Mouse (Mus musculus): ENCODE results near the gene Caskin1. TPM values are rescaled to one million over a fixed set of nuclear protein-coding genes. Genes with fewer than 3 reads are reported as not detected.

The Caskin1 gene
- polyA plus RNA-seq, 1 experiment from 2014 or later: 0.24 TPM

DNA sequence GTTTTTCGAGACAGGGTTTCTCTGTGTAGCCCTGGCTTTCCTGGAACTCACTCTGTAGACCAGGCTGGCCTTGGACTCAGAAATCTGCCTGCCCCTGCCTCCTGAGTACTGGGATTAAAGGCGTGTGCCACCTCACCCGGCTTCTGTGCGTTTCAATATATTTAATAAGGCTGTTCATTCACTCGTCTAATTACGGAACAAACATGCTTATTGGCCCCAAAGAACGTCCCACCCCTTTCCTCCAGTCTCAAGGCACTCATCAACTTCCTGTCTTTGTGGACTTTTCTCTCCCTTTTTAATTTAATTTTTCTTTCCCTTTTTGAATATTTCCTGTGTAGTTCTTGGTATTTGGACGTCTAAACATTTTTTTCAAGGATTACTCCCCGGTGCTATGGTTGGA lies 60.0 kb downstream of the Caskin1 start:
- Histone ChIP-seq H3K4me3 (ENCODE audit: low read length) (peak overlapping the region; percentile 85), H3K27ac (ENCODE audit: low read length) (peak overlapping the region; percentile 78), H3K4me2 (ENCODE audit: low read depth, low read length) (peak overlapping the region; percentile 94), H3K9ac (ENCODE audit: low read length) (peak overlapping the region; percentile 65), H3K36me3 (ENCODE audit: control insufficient read depth, insufficient read depth) (no peaks in the 10 kb centered on the region), H3K4me1 (ENCODE audit: control insufficient read depth, insufficient read depth, low read length) (peaks cover 19% of the 10 kb centered on the region), H3K9me3 (replicated peaks; ENCODE audit: control insufficient read depth, low read length) (no peaks in the 10 kb centered on the region), H3K27me3 (ENCODE audit: control insufficient read depth, insufficient read depth, low read length) (no peaks in the 10 kb centered on the region)
- no peak for ATAC-seq (replicated peaks; ENCODE audit: extremely low read depth, insufficient read depth, low FRiP score)
- WGBS: 36% methylated on average over 9 of the region's 9 CpGs

DNA sequence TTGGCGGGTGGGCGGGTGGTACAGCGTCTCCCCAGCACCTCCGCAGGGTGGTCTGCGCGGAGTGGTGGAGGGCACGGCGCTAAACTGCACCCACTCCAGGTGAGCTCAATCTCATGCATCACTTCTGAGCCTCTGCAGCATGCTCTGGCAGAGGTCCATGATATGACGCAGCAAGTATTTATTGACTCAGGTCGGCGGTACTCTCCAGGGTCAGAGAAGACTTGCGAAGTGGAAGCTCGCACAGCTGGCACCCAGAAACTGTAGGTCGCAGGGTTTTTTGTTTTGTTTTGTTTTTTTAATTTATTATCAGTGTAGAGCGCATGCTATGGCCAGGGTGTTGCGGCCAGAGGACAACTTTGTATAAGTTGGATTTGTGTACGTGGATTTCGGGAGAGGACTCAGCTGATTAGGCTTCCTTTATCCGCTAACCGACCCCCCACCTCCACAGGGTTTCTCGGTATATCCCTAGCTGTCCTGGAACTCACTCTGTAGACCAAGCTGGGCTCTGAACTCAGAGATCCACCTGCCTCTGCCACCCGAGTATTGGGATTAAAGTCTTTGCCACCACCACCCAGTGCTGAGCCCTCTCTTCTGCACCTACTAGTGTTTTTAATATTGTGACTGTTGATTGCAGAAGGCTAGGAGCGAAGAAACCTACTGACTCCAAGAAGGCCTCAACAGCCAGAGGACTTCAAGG lies 60.7 kb downstream of the Caskin1 start:
- Histone ChIP-seq H3K27me3 (ENCODE audit: control insufficient read depth, insufficient read depth, low read length) (no peaks in the 10 kb centered on the region), H3K4me2 (ENCODE audit: low read depth, low read length) (peak overlapping the region; percentile 94), H3K9ac (ENCODE audit: low read length) (peak overlapping the region; percentile 65), H3K36me3 (ENCODE audit: control insufficient read depth, insufficient read depth) (no peaks in the 10 kb centered on the region), H3K4me1 (ENCODE audit: control insufficient read depth, insufficient read depth, low read length) (peaks cover 19% of the 10 kb centered on the region), H3K4me3 (ENCODE audit: low read length) (peak overlapping the region; percentile 85), H3K27ac (ENCODE audit: low read length) (peak overlapping the region; percentile 78), H3K9me3 (replicated peaks; ENCODE audit: control insufficient read depth, low read length) (no peaks in the 10 kb centered on the region)
- WGBS: 2% methylated on average over 23 of the region's 23 CpGs
- ATAC-seq (replicated peaks; ENCODE audit: extremely low read depth, insufficient read depth, low FRiP score): no peak

DNA sequence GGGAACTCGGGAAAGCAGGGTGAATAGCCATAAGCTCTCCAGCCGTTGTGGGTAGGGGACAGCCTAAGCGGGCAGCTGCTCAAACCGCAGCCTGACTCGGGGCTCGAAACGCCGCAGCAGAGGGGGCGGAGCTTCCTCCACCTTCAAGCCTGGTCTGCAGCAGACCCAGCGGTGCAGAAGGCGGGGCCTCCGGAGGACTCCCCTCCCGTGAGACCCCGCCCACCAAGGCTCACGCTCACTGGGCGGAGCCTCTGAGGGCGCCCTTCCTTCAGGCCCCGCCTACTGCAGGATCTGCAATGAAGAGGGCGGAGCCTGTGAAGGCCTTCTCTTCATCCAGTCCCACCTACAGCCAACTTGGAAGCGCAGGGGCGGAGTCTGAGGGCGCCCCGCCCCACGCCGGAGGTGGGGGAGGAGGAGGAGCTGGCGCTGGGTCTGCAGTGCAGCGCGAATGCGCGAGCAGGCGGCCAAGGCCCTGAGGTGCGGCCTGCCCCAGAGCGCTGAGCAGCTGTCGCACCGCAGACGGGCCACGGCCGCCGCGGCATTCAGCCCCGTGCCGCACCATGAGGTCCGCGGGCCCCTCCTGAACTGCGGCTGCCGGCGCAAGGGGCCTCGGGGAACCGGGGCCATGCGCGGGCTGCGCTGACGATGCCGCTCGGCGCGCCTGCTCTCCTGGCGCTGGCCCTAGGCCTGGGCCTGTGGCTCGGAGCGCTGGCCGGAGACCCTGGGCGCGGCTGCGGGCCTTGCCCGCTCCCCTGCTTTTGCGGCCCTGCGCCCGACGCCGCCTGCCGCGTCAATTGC lies 61.4 kb downstream of the Caskin1 start, which contains the start of gene Pkd1:
TSS of gene Pkd1 (plus strand) at position 217 of the 798 bp plus-strand sequence.
- Histone ChIP-seq H3K4me2 (ENCODE audit: low read depth, low read length) (peak within 1 kb of the TSS; percentile 94), H3K9me3 (replicated peaks; ENCODE audit: control insufficient read depth, low read length) (no peaks in the 10 kb centered on the region), H3K4me3 (ENCODE audit: low read length) (peak within 1 kb of the TSS; percentile 85), H3K27me3 (ENCODE audit: control insufficient read depth, insufficient read depth, low read length) (no peaks in the 10 kb centered on the region), H3K4me1 (ENCODE audit: control insufficient read depth, insufficient read depth, low read length) (peaks cover 19% of the 10 kb centered on the region), H3K36me3 (ENCODE audit: control insufficient read depth, insufficient read depth) (no peaks in the 10 kb centered on the region), H3K27ac (ENCODE audit: low read length) (peak within 1 kb of the TSS; percentile 93), H3K9ac (ENCODE audit: low read length) (peak within 1 kb of the TSS; percentile 89)
- WGBS: under 1% methylated on average over 72 of the region's 72 CpGs
- peak; percentile 97 for ATAC-seq (replicated peaks; ENCODE audit: extremely low read depth, insufficient read depth, low FRiP score)

DNA sequence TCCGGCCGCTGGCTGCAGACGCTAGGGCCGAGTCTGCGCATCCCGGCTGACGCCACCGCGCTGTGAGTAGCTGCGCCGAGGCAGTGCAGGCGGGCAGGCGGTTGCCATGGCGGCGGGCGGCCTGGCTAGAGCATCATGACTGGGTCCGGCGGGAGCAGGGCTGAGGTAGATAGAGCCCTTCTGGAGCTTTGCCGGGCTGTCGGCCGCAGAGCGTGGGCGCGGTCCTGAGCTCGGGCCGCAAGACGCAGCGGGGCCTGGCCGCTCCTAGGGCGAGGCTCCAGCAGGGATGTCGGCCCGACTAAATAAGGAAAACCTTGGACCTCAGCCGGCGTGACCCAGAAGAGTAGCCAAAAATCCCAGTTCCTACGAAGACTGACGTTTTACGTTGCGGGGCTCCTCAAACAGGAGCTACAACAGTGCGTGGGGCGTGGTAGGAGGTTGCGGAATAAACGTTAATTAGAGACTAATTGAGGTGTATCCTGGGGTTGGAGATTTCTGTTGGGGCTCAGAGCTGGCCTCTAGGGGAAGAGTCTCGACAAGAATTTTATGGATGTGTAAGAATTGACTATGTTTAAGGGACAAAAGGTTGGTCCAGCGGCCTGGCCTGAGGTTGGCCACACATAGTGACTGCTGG lies 62.1 kb downstream of the Caskin1 start:
- Histone ChIP-seq H3K9ac (ENCODE audit: low read length) (peak overlapping the region; percentile 89), H3K36me3 (ENCODE audit: control insufficient read depth, insufficient read depth) (no peaks in the 10 kb centered on the region), H3K27me3 (ENCODE audit: control insufficient read depth, insufficient read depth, low read length) (no peaks in the 10 kb centered on the region), H3K4me2 (ENCODE audit: low read depth, low read length) (peak overlapping the region; percentile 94), H3K9me3 (replicated peaks; ENCODE audit: control insufficient read depth, low read length) (no peaks in the 10 kb centered on the region), H3K4me3 (ENCODE audit: low read length) (peak overlapping the region; percentile 85), H3K27ac (ENCODE audit: low read length) (peak overlapping the region; percentile 93), H3K4me1 (ENCODE audit: control insufficient read depth, insufficient read depth, low read length) (peaks cover 19% of the 10 kb centered on the region)
- ATAC-seq (replicated peaks; ENCODE audit: extremely low read depth, insufficient read depth, low FRiP score): peak; percentile 59
- 1% methylated on average over 44 of the region's 44 CpGs for WGBS

DNA sequence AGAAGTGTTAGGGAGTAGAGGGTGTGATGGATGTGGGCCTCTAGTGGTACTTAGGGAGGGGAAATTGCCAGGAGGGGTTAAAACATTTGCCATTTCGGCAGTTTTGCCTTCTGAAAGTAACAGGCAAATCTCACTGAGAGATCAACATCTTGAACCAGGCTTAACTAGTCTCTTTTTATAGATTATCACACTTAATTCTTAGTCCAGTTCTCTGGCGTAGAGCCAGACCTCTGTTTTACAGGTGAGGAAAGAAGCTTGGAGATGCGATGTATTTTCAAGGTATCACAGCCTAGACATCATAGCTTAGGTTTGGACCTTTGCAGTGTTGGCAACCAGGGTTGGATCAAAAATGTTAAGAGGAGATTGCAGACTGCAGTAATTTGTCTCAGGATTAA lies 62.6 kb downstream of the Caskin1 start:
- Histone ChIP-seq H3K36me3 (ENCODE audit: control insufficient read depth, insufficient read depth) (no peaks in the 10 kb centered on the region), H3K27ac (ENCODE audit: low read length) (no peak overlapping the region; the same call in 1 of the 2 replicates), H3K27me3 (ENCODE audit: control insufficient read depth, insufficient read depth, low read length) (no peaks in the 10 kb centered on the region), H3K4me3 (ENCODE audit: low read length) (peak overlapping the region; percentile 85), H3K4me2 (ENCODE audit: low read depth, low read length) (peak overlapping the region; percentile 94), H3K9ac (ENCODE audit: low read length) (peak overlapping the region; percentile 89), H3K4me1 (ENCODE audit: control insufficient read depth, insufficient read depth, low read length) (peaks cover 19% of the 10 kb centered on the region), H3K9me3 (replicated peaks; ENCODE audit: control insufficient read depth, low read length) (no peaks in the 10 kb centered on the region)
- 52% methylated on average over 3 of the region's 3 CpGs for WGBS
- ATAC-seq (replicated peaks; ENCODE audit: extremely low read depth, insufficient read depth, low FRiP score): no peak

DNA sequence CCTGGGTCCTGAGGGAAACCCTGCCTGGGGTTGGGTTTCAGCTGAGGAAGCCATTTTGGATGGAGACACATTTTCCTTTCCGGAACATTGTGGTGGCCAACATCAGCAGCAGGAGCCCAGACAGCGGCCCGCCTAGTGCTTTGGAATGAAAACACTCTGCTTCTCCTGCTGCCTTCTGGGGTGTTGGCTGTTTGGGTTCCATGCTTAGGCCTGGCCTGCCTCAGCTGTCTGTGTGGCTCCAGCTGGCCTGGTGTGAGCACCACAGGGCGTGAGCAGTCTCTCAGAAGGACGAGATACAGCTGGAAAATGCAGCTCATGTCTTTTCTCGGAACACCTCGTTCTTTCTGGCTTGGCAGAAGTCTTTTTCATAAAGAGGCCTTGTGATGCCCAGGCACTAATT lies 68.7 kb downstream of the Caskin1 start:
- Histone ChIP-seq H3K36me3 (ENCODE audit: control insufficient read depth, insufficient read depth) (no peaks in the 10 kb centered on the region), H3K9me3 (replicated peaks; ENCODE audit: control insufficient read depth, low read length) (no peaks in the 10 kb centered on the region), H3K27me3 (ENCODE audit: control insufficient read depth, insufficient read depth, low read length) (no peaks in the 10 kb centered on the region), H3K27ac (ENCODE audit: low read length) (peak overlapping the region; percentile 30; the same call in 1 of the 2 replicates), H3K4me3 (ENCODE audit: low read length) (no peak overlapping the region), H3K4me2 (ENCODE audit: low read depth, low read length) (no peak overlapping the region), H3K9ac (ENCODE audit: low read length) (no peak overlapping the region), H3K4me1 (ENCODE audit: control insufficient read depth, insufficient read depth, low read length) (peaks cover 29% of the 10 kb centered on the region)
- ATAC-seq (replicated peaks; ENCODE audit: extremely low read depth, insufficient read depth, low FRiP score): no peak
- 68% methylated on average over 7 of the region's 7 CpGs for WGBS

Other genes with a start within 250 kb of the Caskin1 start
- gene Ccnf, start 237.1 kb upstream of the Caskin1 start, polyA plus RNA-seq (2015; fragmentation: Nextera tagmentation; extraction: Ambion mirVana): 37.0 and 43.2 TPM in 2 replicates
- gene Abca17, start 137.5 kb upstream of the Caskin1 start, polyA plus RNA-seq (2015; fragmentation: Nextera tagmentation; extraction: Ambion mirVana): not detected in 2 replicates
- gene Abca3, start 136.7 kb upstream of the Caskin1 start, polyA plus RNA-seq (2015; fragmentation: Nextera tagmentation; extraction: Ambion mirVana): 6.8 and 9.8 TPM in 2 replicates
- 211 and 215 TPM in 2 replicates for gene Rnps1, start 74.0 kb upstream of the Caskin1 start, polyA plus RNA-seq (2015; fragmentation: Nextera tagmentation; extraction: Ambion mirVana)
- gene Eci1, start 62.0 kb upstream of the Caskin1 start, polyA plus RNA-seq (2015; fragmentation: Nextera tagmentation; extraction: Ambion mirVana): 333 and 371 TPM in 2 replicates
- gene Dnase1l2, start 45.5 kb upstream of the Caskin1 start, polyA plus RNA-seq (2015; fragmentation: Nextera tagmentation; extraction: Ambion mirVana): 1.5 and 2.1 TPM in 2 replicates
- gene E4f1, start 18.3 kb upstream of the Caskin1 start, polyA plus RNA-seq (2015; fragmentation: Nextera tagmentation; extraction: Ambion mirVana): 27.7 and 28.8 TPM in 2 replicates
- gene Pgp, start 18.2 kb upstream of the Caskin1 start, polyA plus RNA-seq (2015; fragmentation: Nextera tagmentation; extraction: Ambion mirVana): 71.1 and 76.0 TPM in 2 replicates
- gene Bricd5, start 14.7 kb upstream of the Caskin1 start, polyA plus RNA-seq (2015; fragmentation: Nextera tagmentation; extraction: Ambion mirVana): 0.21 and 0.25 TPM in 2 replicates
- 18.7 and 19.5 TPM in 2 replicates for gene Mlst8, start 9.5 kb upstream of the Caskin1 start, polyA plus RNA-seq (2015; fragmentation: Nextera tagmentation; extraction: Ambion mirVana)
- gene Traf7, start 39.3 kb downstream of the Caskin1 start, polyA plus RNA-seq (2015; fragmentation: Nextera tagmentation; extraction: Ambion mirVana): 77.6 and 80.7 TPM in 2 replicates
- gene Rab26, start 45.6 kb downstream of the Caskin1 start, polyA plus RNA-seq (2015; fragmentation: Nextera tagmentation; extraction: Ambion mirVana): 0.87 and 0.92 TPM in 2 replicates
- 17.6 and 18.4 TPM in 2 replicates for gene Pkd1, start 61.2 kb downstream of the Caskin1 start, polyA plus RNA-seq (2015; fragmentation: Nextera tagmentation; extraction: Ambion mirVana)
- 48.1 and 53.3 TPM in 2 replicates for gene Tsc2, start 144.0 kb downstream of the Caskin1 start, polyA plus RNA-seq (2015; fragmentation: Nextera tagmentation; extraction: Ambion mirVana)
- gene Nthl1, start 144.1 kb downstream of the Caskin1 start, polyA plus RNA-seq (2015; fragmentation: Nextera tagmentation; extraction: Ambion mirVana): 11.2 and 12.7 TPM in 2 replicates
- 50.8 and 63.9 TPM in 2 replicates for gene Slc9a3r2, start 161.7 kb downstream of the Caskin1 start, polyA plus RNA-seq (2015; fragmentation: Nextera tagmentation; extraction: Ambion mirVana)
- 0.62 TPM in 1 of 2 replicates, not detected in the other for gene Npw, start 169.9 kb downstream of the Caskin1 start, polyA plus RNA-seq (2015; fragmentation: Nextera tagmentation; extraction: Ambion mirVana)
- 11.9 and 17.0 TPM in 2 replicates for gene Zfp598, start 181.1 kb downstream of the Caskin1 start, polyA plus RNA-seq (2015; fragmentation: Nextera tagmentation; extraction: Ambion mirVana)
- gene Syngr3, start 201.4 kb downstream of the Caskin1 start, polyA plus RNA-seq (2015; fragmentation: Nextera tagmentation; extraction: Ambion mirVana): 0.60 and 0.67 TPM in 2 replicates
- gene Gfer, start 207.6 kb downstream of the Caskin1 start, polyA plus RNA-seq (2015; fragmentation: Nextera tagmentation; extraction: Ambion mirVana): 27.6 and 29.7 TPM in 2 replicates
- gene Noxo1, start 207.6 kb downstream of the Caskin1 start, polyA plus RNA-seq (2015; fragmentation: Nextera tagmentation; extraction: Ambion mirVana): 0.97 and 1.2 TPM in 2 replicates
- 44.3 and 47.5 TPM in 2 replicates for gene Tbl3, start 219.1 kb downstream of the Caskin1 start, polyA plus RNA-seq (2015; fragmentation: Nextera tagmentation; extraction: Ambion mirVana)
- gene Rnf151, start 229.5 kb downstream of the Caskin1 start, polyA plus RNA-seq (2015; fragmentation: Nextera tagmentation; extraction: Ambion mirVana): not detected in 2 replicates
- gene Rps2, start 229.5 kb downstream of the Caskin1 start, polyA plus RNA-seq (2015; fragmentation: Nextera tagmentation; extraction: Ambion mirVana): 843 and 891 TPM in 2 replicates
- 570 and 615 TPM in 2 replicates for gene Ndufb10, start 235.9 kb downstream of the Caskin1 start, polyA plus RNA-seq (2015; fragmentation: Nextera tagmentation; extraction: Ambion mirVana)
- 1.7 and 2.4 TPM in 2 replicates for gene Rpl3l, start 239.2 kb downstream of the Caskin1 start, polyA plus RNA-seq (2015; fragmentation: Nextera tagmentation; extraction: Ambion mirVana)
- gene Msrb1, start 248.0 kb downstream of the Caskin1 start, polyA plus RNA-seq (2015; fragmentation: Nextera tagmentation; extraction: Ambion mirVana): 19.0 and 21.2 TPM in 2 replicates